Mouse (Mus musculus): ENCODE measurements at regions not wholly inside any gene's neighbourhood (a gene's known extent, or its start where the extent isn't known, plus 50 kb on each side); places are given as distances from the start of the nearest gene placed in this dataset.

GRCm38 (mm10) chr13:102319453-102319852 is 373.9 kb upstream of the Cd180 start:
- Histone ChIP-seq H3K4me3 (ENCODE audit: insufficient read depth, low read depth, low read length) (no peak overlapping the region), H3K4me1 (ENCODE audit: control insufficient read depth, insufficient read depth, insufficient read length, low read length) (no peaks in the 10 kb centered on the region), H3K27ac (replicated peaks; ENCODE audit: low read depth, low read length) (no peak overlapping the region)

DNA sequence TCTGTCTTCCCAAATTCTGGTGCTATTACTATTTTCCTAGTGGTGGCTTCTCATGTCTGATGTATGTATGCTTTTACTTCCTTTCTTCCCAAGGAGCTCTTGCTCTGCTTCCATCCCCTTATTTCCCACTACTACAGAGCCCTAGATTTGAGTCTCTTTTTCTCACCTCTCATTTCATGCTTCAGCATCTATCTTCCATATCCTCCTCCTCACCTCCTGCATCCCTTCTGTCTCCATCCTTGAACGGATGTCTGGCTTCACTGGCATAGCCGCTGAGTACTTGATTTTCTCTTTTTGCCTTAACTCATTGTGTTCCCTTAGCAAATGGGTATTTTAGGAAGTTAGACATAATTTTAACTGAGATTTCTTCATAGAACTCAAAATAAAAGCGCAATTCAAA is 369.5 kb upstream of the Cd180 start:
- no peak overlapping the region for H3K4me3 ChIP-seq (ENCODE audit: insufficient read depth, low read depth, low read length)
- no peak overlapping the region for H3K27ac ChIP-seq (replicated peaks; ENCODE audit: low read depth, low read length)
- no peaks in the 10 kb centered on the region for H3K4me1 ChIP-seq (ENCODE audit: control insufficient read depth, insufficient read depth, insufficient read length, low read length)

DNA sequence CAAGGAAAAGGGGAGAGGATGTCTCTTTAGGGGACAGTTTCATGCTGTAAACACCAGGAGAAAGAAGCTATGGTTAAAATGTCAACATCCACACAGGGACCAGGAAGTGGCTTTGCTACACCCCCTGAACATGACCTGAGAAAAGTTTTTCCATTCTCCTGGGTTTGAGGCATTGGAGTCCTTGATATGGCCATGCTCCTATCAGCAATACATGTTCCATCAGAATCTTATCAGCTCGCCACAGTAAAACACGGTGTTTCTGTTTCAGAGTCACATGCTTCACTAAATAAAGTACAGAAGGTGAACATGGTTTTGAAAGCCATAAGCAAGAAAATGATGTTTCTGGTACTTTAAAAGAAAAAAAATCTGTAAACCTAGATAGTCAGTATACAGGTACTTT is 367.4 kb upstream of the Cd180 start:
- H3K4me3 ChIP-seq (ENCODE audit: insufficient read depth, low read depth, low read length) = no peak overlapping the region
- H3K4me1 ChIP-seq (ENCODE audit: control insufficient read depth, insufficient read depth, insufficient read length, low read length) = no peaks in the 10 kb centered on the region
- no peak overlapping the region for H3K27ac ChIP-seq (replicated peaks; ENCODE audit: low read depth, low read length)

- no peak overlapping the region for H3K27ac ChIP-seq (replicated peaks; ENCODE audit: low read depth, low read length)
- no peaks in the 10 kb centered on the region for H3K4me1 ChIP-seq (ENCODE audit: control insufficient read depth, insufficient read depth, insufficient read length, low read length)
- no peak overlapping the region for H3K4me3 ChIP-seq (ENCODE audit: insufficient read depth, low read depth, low read length)
These were observed 366.8 kb upstream of the Cd180 start for GRCm38 (mm10) chr13:102326544-102326943.

- H3K4me3 ChIP-seq (ENCODE audit: insufficient read depth, low read depth, low read length) = no peak overlapping the region
- no peaks in the 10 kb centered on the region for H3K4me1 ChIP-seq (ENCODE audit: control insufficient read depth, insufficient read depth, insufficient read length, low read length)
- H3K27ac ChIP-seq (replicated peaks; ENCODE audit: low read depth, low read length) = no peak overlapping the region
These were observed 359.7 kb upstream of the Cd180 start for GRCm38 (mm10) chr13:102333667-102334066.

- Histone ChIP-seq H3K4me3 (ENCODE audit: insufficient read depth, low read depth, low read length) (no peak overlapping the region), H3K4me1 (ENCODE audit: control insufficient read depth, insufficient read depth, insufficient read length, low read length) (no peaks in the 10 kb centered on the region), H3K27ac (replicated peaks; ENCODE audit: low read depth, low read length) (no peak overlapping the region)
These were observed 359.2 kb upstream of the Cd180 start for GRCm38 (mm10) chr13:102334131-102334534.

- Histone ChIP-seq H3K4me3 (ENCODE audit: insufficient read depth, low read depth, low read length) (no peak overlapping the region), H3K4me1 (ENCODE audit: control insufficient read depth, insufficient read depth, insufficient read length, low read length) (no peaks in the 10 kb centered on the region), H3K27ac (replicated peaks; ENCODE audit: low read depth, low read length) (no peak overlapping the region)
These were observed 350.1 kb upstream of the Cd180 start for GRCm38 (mm10) chr13:102343236-102343635.

DNA sequence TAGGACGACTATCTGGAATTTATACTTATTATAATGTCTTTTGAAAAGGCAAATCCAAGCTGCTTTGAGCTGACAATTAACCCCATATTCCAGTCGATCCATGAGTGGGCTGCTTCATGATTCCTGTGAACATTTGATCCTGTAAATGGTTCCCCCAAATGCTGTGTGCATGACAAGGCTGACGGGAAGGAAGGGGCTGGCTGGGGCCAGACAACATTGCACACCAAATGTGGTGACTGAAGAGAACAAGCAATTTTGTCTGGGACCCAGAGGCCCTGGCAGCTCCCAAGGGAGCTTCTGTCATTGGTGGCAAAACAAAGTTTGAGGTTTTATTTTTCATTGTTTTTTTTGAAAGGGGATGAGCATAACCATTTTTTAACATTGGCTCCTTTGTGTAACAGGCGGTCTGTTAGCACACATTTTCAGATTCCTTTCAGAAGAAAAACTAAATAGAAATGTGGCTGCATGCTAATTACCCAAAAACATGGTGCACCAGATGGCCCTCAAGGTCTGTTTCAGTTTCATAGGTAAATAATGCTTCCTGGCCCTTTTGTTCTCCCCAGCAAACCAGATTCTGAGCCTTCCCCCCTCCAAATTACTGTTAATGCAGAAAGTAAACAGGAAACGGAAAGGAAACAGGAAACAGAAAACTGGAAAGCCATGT is 348.6 kb upstream of the Cd180 start:
- no peak overlapping the region for H3K27ac ChIP-seq (replicated peaks; ENCODE audit: low read depth, low read length)
- H3K4me1 ChIP-seq (ENCODE audit: control insufficient read depth, insufficient read depth, insufficient read length, low read length) = no peaks in the 10 kb centered on the region

GRCm38 (mm10) chr13:102349493-102349892 is 343.9 kb upstream of the Cd180 start:
- no peak overlapping the region for H3K27ac ChIP-seq (replicated peaks; ENCODE audit: low read depth, low read length)
- H3K4me3 ChIP-seq (ENCODE audit: insufficient read depth, low read depth, low read length) = no peak overlapping the region
- no peaks in the 10 kb centered on the region for H3K4me1 ChIP-seq (ENCODE audit: control insufficient read depth, insufficient read depth, insufficient read length, low read length)

More for the DNA sequence above, 348.6 kb upstream of the Cd180 start:
- H3K4me3 ChIP-seq (ENCODE audit: insufficient read depth, low read depth, low read length) = no peak overlapping the region

GRCm38 (mm10) chr13:102352073-102352854 is 341.1 kb upstream of the Cd180 start:
- Histone ChIP-seq H3K4me1 (ENCODE audit: control insufficient read depth, insufficient read depth, insufficient read length, low read length) (no peaks in the 10 kb centered on the region), H3K27ac (replicated peaks; ENCODE audit: low read depth, low read length) (no peak overlapping the region), H3K4me3 (ENCODE audit: insufficient read depth, low read depth, low read length) (no peak overlapping the region)

- Histone ChIP-seq H3K4me3 (ENCODE audit: insufficient read depth, low read depth, low read length) (no peak overlapping the region), H3K4me1 (ENCODE audit: control insufficient read depth, insufficient read depth, insufficient read length, low read length) (no peaks in the 10 kb centered on the region), H3K27ac (replicated peaks; ENCODE audit: low read depth, low read length) (no peak overlapping the region)
These were observed 337.8 kb upstream of the Cd180 start for GRCm38 (mm10) chr13:102355569-102355968.

GRCm38 (mm10) chr13:102372451-102373082 is 320.8 kb upstream of the Cd180 start:
- no peaks in the 10 kb centered on the region for H3K4me1 ChIP-seq (ENCODE audit: control insufficient read depth, insufficient read depth, insufficient read length, low read length)
- H3K4me3 ChIP-seq (ENCODE audit: insufficient read depth, low read depth, low read length) = no peak overlapping the region
- H3K27ac ChIP-seq (replicated peaks; ENCODE audit: low read depth, low read length) = no peak overlapping the region

DNA sequence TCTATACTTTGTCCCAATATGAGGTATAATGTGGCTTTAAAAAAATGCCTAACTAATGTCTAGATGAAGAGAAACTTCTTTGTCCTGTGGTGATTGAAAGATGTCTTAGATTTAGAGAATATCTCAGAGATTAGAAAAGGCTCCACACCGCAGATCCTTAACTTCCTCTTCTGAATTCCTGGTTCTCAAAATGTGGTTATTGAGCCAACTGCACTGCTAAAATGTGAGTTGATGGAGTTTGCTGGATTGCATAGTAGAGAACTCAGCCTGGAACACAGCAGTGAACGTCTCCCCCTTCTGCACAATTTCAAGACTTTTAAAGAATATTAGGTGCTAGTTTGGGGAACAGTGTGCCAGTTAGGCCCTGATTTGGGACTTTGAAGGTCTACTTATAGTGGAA is 312.7 kb upstream of the Cd180 start:
- H3K4me3 ChIP-seq (ENCODE audit: insufficient read depth, low read depth, low read length) = no peak overlapping the region
- H3K27ac ChIP-seq (replicated peaks; ENCODE audit: low read depth, low read length) = no peak overlapping the region
- H3K4me1 ChIP-seq (ENCODE audit: control insufficient read depth, insufficient read depth, insufficient read length, low read length) = no peaks in the 10 kb centered on the region

DNA sequence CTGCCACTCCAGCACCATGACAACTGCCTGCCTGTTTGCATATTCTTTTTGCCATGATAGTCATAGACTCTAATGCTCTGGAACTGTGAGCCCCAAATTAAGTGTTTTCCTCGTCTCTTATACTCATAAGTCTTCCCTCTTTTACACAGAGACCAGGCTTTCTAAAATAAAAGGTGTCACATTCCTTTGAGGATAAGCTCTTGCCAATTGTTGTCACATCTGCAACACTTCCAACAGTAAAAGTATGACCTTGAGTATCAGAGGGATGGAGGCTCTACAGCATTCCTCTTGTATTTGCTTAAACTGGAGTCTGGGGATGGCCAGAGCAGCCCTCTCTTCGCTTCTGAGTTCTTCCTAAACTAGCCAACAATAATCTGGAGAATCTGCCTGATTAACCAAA is 301.4 kb upstream of the Cd180 start:
- peaks cover 3% of the 10 kb centered on the region; the same call in 1 of the 2 replicates for H3K4me1 ChIP-seq (ENCODE audit: control insufficient read depth, insufficient read depth, insufficient read length, low read length)
- no peak overlapping the region for H3K4me3 ChIP-seq (ENCODE audit: insufficient read depth, low read depth, low read length)
- no peak overlapping the region for H3K27ac ChIP-seq (replicated peaks; ENCODE audit: low read depth, low read length)

GRCm38 (mm10) chr13:102392868-102393661 is 300.3 kb upstream of the Cd180 start:
- Histone ChIP-seq H3K4me3 (ENCODE audit: insufficient read depth, low read depth, low read length) (no peak overlapping the region), H3K27ac (replicated peaks; ENCODE audit: low read depth, low read length) (no peak overlapping the region), H3K4me1 (ENCODE audit: control insufficient read depth, insufficient read depth, insufficient read length, low read length) (peaks cover 3% of the 10 kb centered on the region; the same call in 1 of the 2 replicates)

Data from brown adipose tissue, adult 24 weeks (tissue).